38 mouse cellular contexts compared by ENCODE assay signal in the genomic region with DNA sequence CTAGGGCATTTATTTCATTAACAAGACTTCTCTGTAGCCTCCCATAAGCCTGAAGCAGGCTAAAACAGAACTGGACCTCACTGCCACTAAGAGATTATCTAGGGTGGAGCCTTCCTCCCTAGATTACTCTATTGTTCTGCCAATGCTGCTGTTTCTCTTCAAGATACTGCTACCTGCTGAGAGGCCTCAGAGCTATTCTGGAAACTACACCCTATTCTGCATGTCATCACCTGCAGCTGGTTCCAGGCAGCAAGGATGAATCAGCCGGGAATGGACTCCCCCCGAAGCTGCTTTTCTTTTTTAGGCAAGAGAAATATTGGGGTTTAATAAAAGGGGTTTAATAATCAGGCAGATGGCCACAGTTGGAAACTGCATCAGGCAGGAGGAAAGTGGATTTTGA. TPM values are rescaled to one million over a fixed set of nuclear protein-coding genes. Genes with fewer than 3 reads are reported as not detected.
DNase-seq lines count a peak whose midpoint lies in the region; ATAC-seq lines count a peak whose summit lies in the region.
"Had no signal": no experiment of that assay in that cellular context is flagged by ENCODE, and none has a peak within 500 bp of the region (broad histone marks: within the 10 kb centered on the region; RNA-seq: fewer than 3 reads in every experiment).

No protein-coding gene starts in this region.

- no peaks in the 10 kb centered on the region for H3K9me3 ChIP-seq in heart, embryonic 12.5 days (replicated peaks)
- no peaks in the 10 kb centered on the region for H3K9me3 ChIP-seq in heart, embryonic 15.5 days (replicated peaks)
- H3K9me3 ChIP-seq: embryonic facial prominence, embryonic 10.5 days; embryonic facial prominence, embryonic 13.5 days; forebrain, embryonic 12.5 days; forebrain, embryonic 15.5 days; G1E had no signal

- no peaks in the 10 kb centered on the region for H3K36me3 ChIP-seq in heart, embryonic 12.5 days
- no peaks in the 10 kb centered on the region for H3K36me3 ChIP-seq in heart, embryonic 15.5 days
- H3K36me3 ChIP-seq: embryonic facial prominence, embryonic 10.5 days; embryonic facial prominence, embryonic 13.5 days; forebrain, embryonic 12.5 days; forebrain, embryonic 15.5 days; G1E had no signal

- H3K27me3 ChIP-seq in heart, embryonic 12.5 days (replicated peaks) = no peaks in the 10 kb centered on the region
- H3K27me3 ChIP-seq in heart, embryonic 15.5 days = no peaks in the 10 kb centered on the region
- H3K27me3 ChIP-seq: CH12.LX; embryonic facial prominence, embryonic 13.5 days; forebrain, embryonic 12.5 days; forebrain, embryonic 15.5 days had no signal

- peaks cover 5% of the 10 kb centered on the region for H3K4me1 ChIP-seq in heart, embryonic 12.5 days (replicated peaks)
- H3K4me1 ChIP-seq in heart, embryonic 15.5 days (replicated peaks) = peaks cover 3% of the 10 kb centered on the region; the same call in 1 of the 2 replicates
- H3K4me1 ChIP-seq: embryonic facial prominence, embryonic 10.5 days; embryonic facial prominence, embryonic 13.5 days; forebrain, embryonic 12.5 days; forebrain, embryonic 15.5 days had no signal

- 0 out of 2 replicates have a peak, but pooled peaks have one; percentile 36 for ATAC-seq in heart, embryonic 12.5 days (ENCODE audit: insufficient number of reproducible peaks, low FRiP score)
- ATAC-seq in heart, embryonic 15.5 days (replicated peaks; ENCODE audit: insufficient number of reproducible peaks, insufficient read depth, low FRiP score, low read depth) = no peak
- ATAC-seq: forebrain, embryonic 15.5 days; hindbrain, postnatal 0 days; inflammation-experienced regulatory T-cells, adult 6 months; intestine, embryonic 16.5 days had no signal

- no peak overlapping the region for H3K27ac ChIP-seq in heart, embryonic 12.5 days (ENCODE audit: poor library complexity, severe bottlenecking)
- no peak overlapping the region for H3K27ac ChIP-seq in heart, embryonic 15.5 days
- H3K27ac ChIP-seq: embryonic facial prominence, embryonic 10.5 days; embryonic facial prominence, embryonic 13.5 days; forebrain, embryonic 12.5 days; forebrain, embryonic 15.5 days; hindbrain, embryonic 14.5 days; hindbrain, postnatal 0 days had no signal

- H3K4me2 ChIP-seq in heart, embryonic 12.5 days = peak overlapping the region; percentile 33
- H3K4me2 ChIP-seq in heart, embryonic 15.5 days = peak overlapping the region; percentile 13; the same call in 1 of the 2 replicates
- H3K4me2 ChIP-seq: embryonic facial prominence, embryonic 13.5 days; forebrain, embryonic 12.5 days; forebrain, embryonic 15.5 days; hindbrain, embryonic 14.5 days had no signal

- 23% methylated on average over 2 of the region's 2 CpGs for WGBS in heart, embryonic 12.5 days
- WGBS in heart, embryonic 15.5 days = 28% methylated on average over 2 of the region's 2 CpGs

- no peak for DNase-seq in heart, adult 9 months (ENCODE audit: low spot score in 2 of 2)
- DNase-seq in heart, adult 8-10 months (ENCODE audit: low spot score) = no peak
- DNase-seq in ES-CJ7 (ENCODE audit: low read depth, low spot score) (peak; percentile 90), WW6 (ENCODE audit: low read depth, low spot score) (peak; percentile 16)
- DNase-seq in right cerebral cortex, adult 18-20 months = no peak
- DNase-seq in thymus, postnatal 4 days = no peak
- DNase-seq: adrenal gland, adult 2 months; adrenal gland, postnatal 14 days; B cell, adult 2 months; cerebellum, adult 11 months; cerebellum, adult 2 months; cerebellum, postnatal 10 days; cerebellum, postnatal 36 days; embryo, embryonic 11 days; gastrocnemius, postnatal 25 days; heart, postnatal 10 days; heart, postnatal 36 days; kidney, adult 18-20 months; kidney, adult 9 months had no signal

- H3K9ac ChIP-seq in heart, embryonic 12.5 days = no peak overlapping the region
- no peak overlapping the region for H3K9ac ChIP-seq in heart, embryonic 15.5 days
- H3K9ac ChIP-seq: embryonic facial prominence, embryonic 13.5 days; forebrain, embryonic 12.5 days; forebrain, embryonic 15.5 days; hindbrain, embryonic 14.5 days had no signal

- no peak overlapping the region for H3K4me3 ChIP-seq in heart, embryonic 12.5 days
- no peak overlapping the region for H3K4me3 ChIP-seq in heart, embryonic 15.5 days
- H3K4me3 ChIP-seq: embryonic facial prominence, embryonic 10.5 days; embryonic facial prominence, embryonic 13.5 days; erythroblast, embryonic 14.5 days; forebrain, embryonic 12.5 days; forebrain, embryonic 15.5 days had no signal

RNA-seq across cellular contexts. Expression of gene Olfr923, which starts 6.7 kb away (rescaled TPM):
- polyA plus RNA-seq in heart, embryonic 12.5 days (2016; fragmentation: Nextera tagmentation; extraction: Ambion mirVana) = not detected in 2 replicates
- not detected in 2 replicates for polyA plus RNA-seq in heart, embryonic 15.5 days (2015; fragmentation: Nextera tagmentation; extraction: Ambion mirVana)
- not detected for total RNA-seq in heart, adult 8-10 months (2022)
- total RNA-seq: adrenal gland, adult 2 months; adrenal gland, postnatal 14 days; adrenal gland, postnatal 4 days; CH12.LX; G1E; gastrocnemius, adult 8-10 months; gastrocnemius, postnatal 25 days; granulocyte monocyte progenitor cell, adult 5-6 weeks; heart, postnatal 10 days; heart, postnatal 36 days; hindbrain, postnatal 0 days had no signal
- polyA plus RNA-seq: adrenal gland, adult 2 months; cortical plate, adult 2 months; embryonic facial prominence, embryonic 10.5 days; forebrain, embryonic 12.5 days; forebrain, embryonic 15.5 days; G1E; hindbrain, embryonic 11.5 days; hindbrain, embryonic 14.5 days; hindbrain, postnatal 0 days; intestine, embryonic 16.5 days; kidney, embryonic 16.5 days had no signal

RNA-seq across cellular contexts. Expression of gene Olfr924, which starts 11.2 kb away (rescaled TPM):
- polyA plus RNA-seq in heart, embryonic 12.5 days (2016; fragmentation: Nextera tagmentation; extraction: Ambion mirVana) = not detected in 2 replicates
- polyA plus RNA-seq in heart, embryonic 15.5 days (2015; fragmentation: Nextera tagmentation; extraction: Ambion mirVana) = not detected in 2 replicates
- total RNA-seq in heart, adult 8-10 months (2022) = not detected
- total RNA-seq: adrenal gland, adult 2 months; adrenal gland, postnatal 14 days; adrenal gland, postnatal 4 days; CH12.LX; gastrocnemius, adult 8-10 months; gastrocnemius, postnatal 25 days; granulocyte monocyte progenitor cell, adult 5-6 weeks; heart, postnatal 10 days; heart, postnatal 36 days; hindbrain, postnatal 0 days had no signal
- polyA plus RNA-seq: adrenal gland, adult 2 months; cerebellum, adult 2 months; cortical plate, adult 2 months; embryonic facial prominence, embryonic 10.5 days; embryonic facial prominence, embryonic 13.5 days; erythroblast, embryonic 14.5 days; forebrain, embryonic 12.5 days; forebrain, embryonic 15.5 days; G1E; hindbrain, embryonic 11.5 days; hindbrain, embryonic 14.5 days; hindbrain, postnatal 0 days; inflammation-experienced regulatory T-cells, adult 6 months; intestine, embryonic 16.5 days; kidney, embryonic 16.5 days had no signal

RNA-seq across cellular contexts. Expression of gene Olfr922, which starts 18.6 kb away (rescaled TPM):
- polyA plus RNA-seq in heart, embryonic 12.5 days (2016; fragmentation: Nextera tagmentation; extraction: Ambion mirVana) = not detected in 2 replicates
- not detected in 2 replicates for polyA plus RNA-seq in heart, embryonic 15.5 days (2015; fragmentation: Nextera tagmentation; extraction: Ambion mirVana)
- not detected for total RNA-seq in heart, adult 8-10 months (2022)
- total RNA-seq: adrenal gland, adult 2 months; adrenal gland, postnatal 14 days; adrenal gland, postnatal 4 days; CH12.LX; gastrocnemius, adult 8-10 months; gastrocnemius, postnatal 25 days; granulocyte monocyte progenitor cell, adult 5-6 weeks; heart, postnatal 10 days; heart, postnatal 36 days; hindbrain, postnatal 0 days had no signal
- polyA plus RNA-seq: adrenal gland, adult 2 months; cortical plate, adult 2 months; embryonic facial prominence, embryonic 10.5 days; embryonic facial prominence, embryonic 13.5 days; erythroblast, embryonic 14.5 days; forebrain, embryonic 12.5 days; forebrain, embryonic 15.5 days; G1E; hindbrain, embryonic 11.5 days; hindbrain, embryonic 14.5 days; hindbrain, postnatal 0 days; inflammation-experienced regulatory T-cells, adult 6 months; intestine, embryonic 16.5 days; kidney, embryonic 16.5 days had no signal

RNA-seq across cellular contexts. Expression of gene Olfr26, which starts 21.8 kb away (rescaled TPM):
- not detected in 2 replicates for polyA plus RNA-seq in heart, embryonic 12.5 days (2016; fragmentation: Nextera tagmentation; extraction: Ambion mirVana)
- polyA plus RNA-seq in heart, embryonic 15.5 days (2015; fragmentation: Nextera tagmentation; extraction: Ambion mirVana) = not detected in 2 replicates
- not detected for total RNA-seq in heart, adult 8-10 months (2022)
- total RNA-seq: adrenal gland, adult 2 months; adrenal gland, postnatal 14 days; adrenal gland, postnatal 4 days; CH12.LX; gastrocnemius, adult 8-10 months; gastrocnemius, postnatal 25 days; granulocyte monocyte progenitor cell, adult 5-6 weeks; heart, postnatal 10 days; heart, postnatal 36 days; hindbrain, postnatal 0 days had no signal
- polyA plus RNA-seq: adrenal gland, adult 2 months; cerebellum, adult 2 months; cortical plate, adult 2 months; embryonic facial prominence, embryonic 10.5 days; embryonic facial prominence, embryonic 13.5 days; erythroblast, embryonic 14.5 days; forebrain, embryonic 12.5 days; forebrain, embryonic 15.5 days; G1E; hindbrain, embryonic 11.5 days; hindbrain, embryonic 14.5 days; hindbrain, postnatal 0 days; inflammation-experienced regulatory T-cells, adult 6 months; intestine, embryonic 16.5 days; kidney, embryonic 16.5 days had no signal

RNA-seq across cellular contexts. Expression of gene Olfr926, which starts 43.9 kb away (rescaled TPM):
- polyA plus RNA-seq in heart, embryonic 12.5 days (2016; fragmentation: Nextera tagmentation; extraction: Ambion mirVana) = not detected in 2 replicates
- polyA plus RNA-seq in heart, embryonic 15.5 days (2015; fragmentation: Nextera tagmentation; extraction: Ambion mirVana) = not detected in 2 replicates
- total RNA-seq in heart, adult 8-10 months (2022) = not detected
- total RNA-seq: adrenal gland, adult 2 months; adrenal gland, postnatal 14 days; adrenal gland, postnatal 4 days; CH12.LX; gastrocnemius, adult 8-10 months; gastrocnemius, postnatal 25 days; granulocyte monocyte progenitor cell, adult 5-6 weeks; heart, postnatal 10 days; heart, postnatal 36 days; hindbrain, postnatal 0 days had no signal
- polyA plus RNA-seq: adrenal gland, adult 2 months; cortical plate, adult 2 months; embryonic facial prominence, embryonic 10.5 days; embryonic facial prominence, embryonic 13.5 days; erythroblast, embryonic 14.5 days; forebrain, embryonic 12.5 days; forebrain, embryonic 15.5 days; G1E; hindbrain, embryonic 11.5 days; hindbrain, embryonic 14.5 days; hindbrain, postnatal 0 days; inflammation-experienced regulatory T-cells, adult 6 months; intestine, embryonic 16.5 days; kidney, embryonic 16.5 days had no signal

Comparison
In these comparisons a context has a peak if more than half of its experiments do, and no peak if none do; other contexts are left out.
1. DNase-seq: peak in ES-CJ7 (single experiment) and WW6 (single experiment); none in heart, adult 9 months (0 of 2), heart, adult 8-10 months (single experiment), right cerebral cortex, adult 18-20 months (single experiment) and thymus, postnatal 4 days (single experiment).